Mouse (Mus musculus): ENCODE measurements around the gene Gm20458.

DNA sequence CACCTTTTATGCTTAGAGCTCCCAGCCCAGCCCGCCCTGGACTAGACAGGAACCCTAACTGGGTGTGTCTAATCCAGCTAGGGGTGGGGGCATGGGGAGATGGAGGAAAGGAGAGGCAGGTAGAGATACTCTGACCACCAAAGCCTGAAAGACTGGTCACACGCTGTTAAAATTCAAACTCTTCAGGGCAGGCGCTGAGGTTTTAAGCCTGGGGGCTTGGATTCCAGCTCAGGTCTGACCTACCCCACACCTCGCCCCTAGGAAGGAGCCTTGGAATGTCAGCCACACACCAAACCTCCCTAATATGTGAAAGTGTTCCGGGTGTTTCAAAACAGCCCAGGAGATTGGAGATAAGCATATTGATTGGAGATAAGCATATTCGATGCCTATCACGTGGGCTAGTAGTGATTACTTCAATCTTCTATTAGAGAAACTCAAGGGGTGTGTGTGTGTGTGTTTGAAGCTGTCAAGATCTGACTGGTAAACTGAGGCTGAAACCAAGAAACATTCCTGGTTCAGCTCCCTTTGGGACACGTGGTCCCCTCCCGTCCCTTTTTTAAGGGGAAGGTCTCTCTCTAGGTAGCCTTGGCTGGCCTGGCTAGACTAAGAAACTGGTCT, 27.4 kb upstream of the Gm20458 start:
- TF ChIP-seq CTCF (IDR thresholded peaks at IDR 0.05; ENCODE audit: low read depth): no peak
- no peak for TF ChIP-seq EP300 (IDR thresholded peaks at IDR 0.05; ENCODE audit: low read depth)

All from liver, postnatal 0 days (tissue).